Mouse (Mus musculus): ENCODE data around the gene Pdik1l. TPM values are rescaled to one million over a fixed set of nuclear protein-coding genes. Genes with fewer than 3 reads are reported as not detected.

Pdik1l gene
- polyA plus RNA-seq, 1 experiment from 2014 or later: 21.6 TPM

Other genes starting within 250 kb of the Pdik1l start
- gene Zfp683, start 234.1 kb downstream of the Pdik1l start, polyA plus RNA-seq (2015; fragmentation: Nextera tagmentation; extraction: Ambion mirVana): not detected in 2 replicates
- 3.9 and 4.4 TPM in 2 replicates for gene Crybg2, start 227.1 kb downstream of the Pdik1l start, polyA plus RNA-seq (2015; fragmentation: Nextera tagmentation; extraction: Ambion mirVana)
- gene Cd52, start 192.8 kb downstream of the Pdik1l start, polyA plus RNA-seq (2015; fragmentation: Nextera tagmentation; extraction: Ambion mirVana): 12.0 and 12.2 TPM in 2 replicates
- gene Ubxn11, start 185.3 kb downstream of the Pdik1l start, polyA plus RNA-seq (2015; fragmentation: Nextera tagmentation; extraction: Ambion mirVana): 10.5 and 11.1 TPM in 2 replicates
- 395 and 412 TPM in 2 replicates for gene Sh3bgrl3, start 159.1 kb downstream of the Pdik1l start, polyA plus RNA-seq (2015; fragmentation: Nextera tagmentation; extraction: Ambion mirVana)
- 106 and 125 TPM in 2 replicates for gene Cep85, start 100.8 kb downstream of the Pdik1l start, polyA plus RNA-seq (2015; fragmentation: Nextera tagmentation; extraction: Ambion mirVana)
- 0.24 and 0.30 TPM in 2 replicates for gene Gm7534, start 84.9 kb downstream of the Pdik1l start, polyA plus RNA-seq (2015; fragmentation: Nextera tagmentation; extraction: Ambion mirVana)
- 0.30 and 0.55 TPM in 2 replicates for gene Catsper4, start 60.5 kb downstream of the Pdik1l start, polyA plus RNA-seq (2015; fragmentation: Nextera tagmentation; extraction: Ambion mirVana)
- gene Cnksr1, start 49.5 kb downstream of the Pdik1l start, polyA plus RNA-seq (2015; fragmentation: Nextera tagmentation; extraction: Ambion mirVana): 7.3 and 8.3 TPM in 2 replicates
- 0.26 and 0.68 TPM in 2 replicates for gene E130218I03Rik, start 44.2 kb downstream of the Pdik1l start, polyA plus RNA-seq (2015; fragmentation: Nextera tagmentation; extraction: Ambion mirVana)
- gene Zfp593, start 42.3 kb downstream of the Pdik1l start, polyA plus RNA-seq (2015; fragmentation: Nextera tagmentation; extraction: Ambion mirVana): 15.6 and 15.8 TPM in 2 replicates
- not detected in 2 replicates for gene Gm30191, start 41.0 kb downstream of the Pdik1l start, polyA plus RNA-seq (2015; fragmentation: Nextera tagmentation; extraction: Ambion mirVana)
- gene Grrp1, start 33.8 kb downstream of the Pdik1l start, polyA plus RNA-seq (2015; fragmentation: Nextera tagmentation; extraction: Ambion mirVana): 10.6 and 12.1 TPM in 2 replicates
- gene Trim63, start 27.2 kb upstream of the Pdik1l start, polyA plus RNA-seq (2015; fragmentation: Nextera tagmentation; extraction: Ambion mirVana): 3.7 and 4.4 TPM in 2 replicates
- 0.73 and 1.1 TPM in 2 replicates for gene Slc30a2, start 55.3 kb upstream of the Pdik1l start, polyA plus RNA-seq (2015; fragmentation: Nextera tagmentation; extraction: Ambion mirVana)
- 0.33 and 0.53 TPM in 2 replicates for gene Extl1, start 96.0 kb upstream of the Pdik1l start, polyA plus RNA-seq (2015; fragmentation: Nextera tagmentation; extraction: Ambion mirVana)
- gene Pafah2, start 108.4 kb upstream of the Pdik1l start, polyA plus RNA-seq (2015; fragmentation: Nextera tagmentation; extraction: Ambion mirVana): 14.0 and 15.7 TPM in 2 replicates
- gene Stmn1, start 180.4 kb upstream of the Pdik1l start, polyA plus RNA-seq (2015; fragmentation: Nextera tagmentation; extraction: Ambion mirVana): 1,708 and 1,728 TPM in 2 replicates
- 3.2 and 3.5 TPM in 2 replicates for gene Paqr7, start 208.8 kb upstream of the Pdik1l start, polyA plus RNA-seq (2015; fragmentation: Nextera tagmentation; extraction: Ambion mirVana)
- 16.7 and 17.8 TPM in 2 replicates for gene Aunip, start 223.1 kb upstream of the Pdik1l start, polyA plus RNA-seq (2015; fragmentation: Nextera tagmentation; extraction: Ambion mirVana)
- gene Mtfr1l, start 247.5 kb upstream of the Pdik1l start, polyA plus RNA-seq (2015; fragmentation: Nextera tagmentation; extraction: Ambion mirVana): 112 and 115 TPM in 2 replicates

Data from kidney, embryonic 15.5 days (tissue).